Mouse (Mus musculus): ENCODE measurements around the gene Metap2. TPM values are rescaled to one million over a fixed set of nuclear protein-coding genes. Genes with fewer than 3 reads are reported as not detected.

Gene Metap2
- polyA plus RNA-seq, 1 experiment from 2014 or later = 176 TPM

GRCm38 (mm10) chr10:93924666-93925065 lies 27.8 kb upstream of the Metap2 start:
- Histone ChIP-seq H3K27ac (no peak overlapping the region), H3K4me1 (replicated peaks) (no peaks in the 10 kb centered on the region), H3K36me3 (no peaks in the 10 kb centered on the region), H3K4me3 (replicated peaks) (no peak overlapping the region), H3K4me2 (replicated peaks) (no peak overlapping the region), H3K27me3 (no peaks in the 10 kb centered on the region), H3K9me3 (no peaks in the 10 kb centered on the region), H3K9ac (replicated peaks) (no peak overlapping the region)
- ATAC-seq = no peak
- 86% methylated on average over 5 of the region's 5 CpGs for WGBS

- WGBS = 96% methylated on average over 4 of the region's 4 CpGs
- H3K27ac ChIP-seq = no peak overlapping the region
- H3K9me3 ChIP-seq = no peaks in the 10 kb centered on the region
- H3K9ac ChIP-seq (replicated peaks) = no peak overlapping the region
- ATAC-seq = no peak
- H3K4me1 ChIP-seq (replicated peaks) = no peaks in the 10 kb centered on the region
- no peaks in the 10 kb centered on the region for H3K27me3 ChIP-seq
- no peaks in the 10 kb centered on the region for H3K36me3 ChIP-seq
- no peak overlapping the region for H3K4me3 ChIP-seq (replicated peaks)
- no peak overlapping the region for H3K4me2 ChIP-seq (replicated peaks)
Observed at GRCm38 (mm10) chr10:93921160-93921559, 24.3 kb upstream of the Metap2 start.

- Histone ChIP-seq H3K4me3 (replicated peaks) (no peak overlapping the region), H3K4me2 (replicated peaks) (no peak overlapping the region), H3K9me3 (no peaks in the 10 kb centered on the region), H3K27me3 (no peaks in the 10 kb centered on the region), H3K27ac (no peak overlapping the region), H3K4me1 (replicated peaks) (0 out of 2 replicates have a peak, but pooled peaks cover 5% of the 10 kb centered on the region), H3K36me3 (no peaks in the 10 kb centered on the region), H3K9ac (replicated peaks) (no peak overlapping the region)
- WGBS = 79% methylated on average over 13 of the region's 13 CpGs
- ATAC-seq = no peak
Observed at GRCm38 (mm10) chr10:93919227-93919626, 22.3 kb upstream of the Metap2 start.

- H3K9me3 ChIP-seq = no peaks in the 10 kb centered on the region
- no peak overlapping the region for H3K27ac ChIP-seq
- H3K4me2 ChIP-seq (replicated peaks) = no peak overlapping the region
- no peaks in the 10 kb centered on the region for H3K36me3 ChIP-seq
- 0 out of 2 replicates have a peak, but pooled peaks cover 5% of the 10 kb centered on the region for H3K4me1 ChIP-seq (replicated peaks)
- no peak for ATAC-seq
- H3K4me3 ChIP-seq (replicated peaks) = no peak overlapping the region
- 47% methylated on average over 6 of the region's 6 CpGs for WGBS
- H3K9ac ChIP-seq (replicated peaks) = no peak overlapping the region
- no peaks in the 10 kb centered on the region for H3K27me3 ChIP-seq
Observed at GRCm38 (mm10) chr10:93918701-93919100, 21.8 kb upstream of the Metap2 start.

GRCm38 (mm10) chr10:93918087-93918486 lies 21.2 kb upstream of the Metap2 start:
- Histone ChIP-seq H3K36me3 (no peaks in the 10 kb centered on the region), H3K4me3 (replicated peaks) (no peak overlapping the region), H3K9ac (replicated peaks) (no peak overlapping the region), H3K27me3 (no peaks in the 10 kb centered on the region), H3K4me1 (replicated peaks) (0 out of 2 replicates have a peak, but pooled peaks cover 5% of the 10 kb centered on the region), H3K9me3 (no peaks in the 10 kb centered on the region), H3K27ac (no peak overlapping the region), H3K4me2 (replicated peaks) (no peak overlapping the region)
- ATAC-seq = no peak
- WGBS = 91% methylated on average over 2 of the region's 2 CpGs

- no peak overlapping the region for H3K4me2 ChIP-seq (replicated peaks)
- 83% methylated on average over 2 of the region's 2 CpGs for WGBS
- ATAC-seq = no peak
- H3K27me3 ChIP-seq = no peaks in the 10 kb centered on the region
- no peak overlapping the region for H3K27ac ChIP-seq
- no peaks in the 10 kb centered on the region for H3K36me3 ChIP-seq
- no peak overlapping the region for H3K9ac ChIP-seq (replicated peaks)
- no peak overlapping the region for H3K4me3 ChIP-seq (replicated peaks)
- H3K9me3 ChIP-seq = no peaks in the 10 kb centered on the region
- H3K4me1 ChIP-seq (replicated peaks) = 0 out of 2 replicates have a peak, but pooled peaks cover 5% of the 10 kb centered on the region
Observed at GRCm38 (mm10) chr10:93916778-93917177, 19.9 kb upstream of the Metap2 start.

GRCm38 (mm10) chr10:93915531-93916275 lies 18.8 kb upstream of the Metap2 start:
- WGBS = 37% methylated on average over 11 of the region's 11 CpGs
- Histone ChIP-seq H3K4me1 (replicated peaks) (0 out of 2 replicates have a peak, but pooled peaks cover 5% of the 10 kb centered on the region), H3K9me3 (no peaks in the 10 kb centered on the region), H3K9ac (replicated peaks) (no peak overlapping the region), H3K27me3 (no peaks in the 10 kb centered on the region), H3K4me3 (replicated peaks) (no peak overlapping the region), H3K36me3 (no peaks in the 10 kb centered on the region), H3K27ac (no peak overlapping the region), H3K4me2 (replicated peaks) (no peak overlapping the region)
- no peak for ATAC-seq

- Histone ChIP-seq H3K27ac (no peak overlapping the region), H3K36me3 (no peaks in the 10 kb centered on the region), H3K27me3 (no peaks in the 10 kb centered on the region), H3K4me3 (replicated peaks) (no peak overlapping the region), H3K4me2 (replicated peaks) (no peak overlapping the region), H3K4me1 (replicated peaks) (0 out of 2 replicates have a peak, but pooled peaks cover 5% of the 10 kb centered on the region), H3K9ac (replicated peaks) (no peak overlapping the region), H3K9me3 (no peaks in the 10 kb centered on the region)
- 70% methylated on average over 5 of the region's 5 CpGs for WGBS
- no peak for ATAC-seq
Observed at GRCm38 (mm10) chr10:93913525-93913924, 16.6 kb upstream of the Metap2 start.

- 0 out of 2 replicates have a peak, but pooled peaks cover 5% of the 10 kb centered on the region for H3K4me1 ChIP-seq (replicated peaks)
- 88% methylated on average over 1 of the region's 1 CpGs for WGBS
- no peak overlapping the region for H3K27ac ChIP-seq
- H3K4me2 ChIP-seq (replicated peaks) = no peak overlapping the region
- H3K4me3 ChIP-seq (replicated peaks) = no peak overlapping the region
- H3K27me3 ChIP-seq = no peaks in the 10 kb centered on the region
- no peaks in the 10 kb centered on the region for H3K9me3 ChIP-seq
- no peak overlapping the region for H3K9ac ChIP-seq (replicated peaks)
- no peaks in the 10 kb centered on the region for H3K36me3 ChIP-seq
- no peak for ATAC-seq
Observed at GRCm38 (mm10) chr10:93912917-93913316, 16.0 kb upstream of the Metap2 start.

GRCm38 (mm10) chr10:93912136-93912855 lies 15.4 kb upstream of the Metap2 start:
- Histone ChIP-seq H3K9ac (replicated peaks) (no peak overlapping the region), H3K27me3 (no peaks in the 10 kb centered on the region), H3K27ac (no peak overlapping the region), H3K9me3 (no peaks in the 10 kb centered on the region), H3K36me3 (no peaks in the 10 kb centered on the region), H3K4me3 (replicated peaks) (no peak overlapping the region), H3K4me2 (replicated peaks) (no peak overlapping the region), H3K4me1 (replicated peaks) (0 out of 2 replicates have a peak, but pooled peaks cover 5% of the 10 kb centered on the region)
- WGBS = 88% methylated on average over 5 of the region's 5 CpGs
- no peak for ATAC-seq

GRCm38 (mm10) chr10:93911326-93911725 lies 14.4 kb upstream of the Metap2 start:
- Histone ChIP-seq H3K4me3 (replicated peaks) (no peak overlapping the region), H3K4me2 (replicated peaks) (no peak overlapping the region), H3K27me3 (no peaks in the 10 kb centered on the region), H3K36me3 (no peaks in the 10 kb centered on the region), H3K9me3 (no peaks in the 10 kb centered on the region), H3K4me1 (replicated peaks) (0 out of 2 replicates have a peak, but pooled peaks cover 5% of the 10 kb centered on the region), H3K27ac (no peak overlapping the region), H3K9ac (replicated peaks) (no peak overlapping the region)
- no peak for ATAC-seq
- 87% methylated on average over 5 of the region's 5 CpGs for WGBS

- ATAC-seq = no peak
- WGBS = 82% methylated on average over 5 of the region's 5 CpGs
Observed at GRCm38 (mm10) chr10:93909811-93910446, 13.0 kb upstream of the Metap2 start.

More at GRCm38 (mm10) chr10:93909811-93910446, 13.0 kb upstream of the Metap2 start:
- Histone ChIP-seq H3K27ac (no peak overlapping the region), H3K9ac (replicated peaks) (no peak overlapping the region), H3K4me2 (replicated peaks) (no peak overlapping the region), H3K4me1 (replicated peaks) (no peaks in the 10 kb centered on the region), H3K27me3 (no peaks in the 10 kb centered on the region), H3K9me3 (no peaks in the 10 kb centered on the region), H3K4me3 (replicated peaks) (no peak overlapping the region), H3K36me3 (no peaks in the 10 kb centered on the region)

Data from midbrain, embryonic 13.5 days (tissue).